Mouse (Mus musculus) embryonic fibroblast, embryonic 13.5 days (primary cell): Measurements from ENCODE around the gene L1cam.

Experiments used
- CTCF ChIP-seq: IDR thresholded peaks from 2 replicates; pipeline ENCODE4 v1.5.1; 2011; ENCODE audit warnings: mild to moderate bottlenecking, control low read depth, low read length, moderate library complexity, borderline replicate concordance; ENCODE audit not compliant: insufficient read depth
- POLR2A ChIP-seq: IDR thresholded peaks from 2 replicates; pipeline ENCODE4 v1.6.1; 2011; ENCODE audit warnings: low read depth, mild to moderate bottlenecking, control low read depth, low read length, moderate library complexity

- TF ChIP-seq CTCF (peak; percentile 23; the same call in 1 of the 2 replicates), POLR2A (no peak)
These were observed 26.6 kb downstream of the L1cam start for GRCm38 (mm10) chrX:73869334-73869733.
